Mouse (Mus musculus) adrenal gland, adult (tissue): ENCODE data around the gene Slc25a23.

Experiments used
- DNase-seq, 2 experiments: peaks; one replicate each; pipeline ENCODE4 v3.0.0; 2022 to 2023; ENCODE audit warnings: low spot score in 1 of 2; ENCODE audit not compliant: inconsistent age in 2 of 2

The Slc25a23 gene

GRCm38 (mm10) chr17:57059486-57059977, at the start of gene Slc25a23:
Gene Slc25a23 (minus strand): TSS chr17:57059863.
- DNase-seq = peak; percentile 80 to 88

GRCm38 (mm10) chr17:57108666-57109171, 49.1 kb upstream of the Slc25a23 start:
- DNase-seq = peak in 1 of 2 experiments; percentile 50

- no peak for DNase-seq
These were observed 48.5 kb upstream of the Slc25a23 start for GRCm38 (mm10) chr17:57108040-57108665.

GRCm38 (mm10) chr17:57107064-57107463, 47.4 kb upstream of the Slc25a23 start:
- no peak for DNase-seq

GRCm38 (mm10) chr17:57106035-57106368, 46.3 kb upstream of the Slc25a23 start:
- DNase-seq = no peak

GRCm38 (mm10) chr17:57105181-57106034, 45.7 kb upstream of the Slc25a23 start, which contains the start of gene Tnfsf9:
Gene Tnfsf9 (plus strand): TSS chr17:57105325.
- peak in 1 of 2 experiments; percentile 62 for DNase-seq

GRCm38 (mm10) chr17:57104496-57104895, 44.8 kb upstream of the Slc25a23 start:
- DNase-seq = no peak

GRCm38 (mm10) chr17:57102276-57102675, 42.6 kb upstream of the Slc25a23 start:
- no peak for DNase-seq

- no peak for DNase-seq
These were observed 40.1 kb upstream of the Slc25a23 start for GRCm38 (mm10) chr17:57099629-57100325.

GRCm38 (mm10) chr17:57098321-57098720, 38.7 kb upstream of the Slc25a23 start:
- no peak for DNase-seq

- DNase-seq = peak; percentile 83 to 94
These were observed 36.9 kb upstream of the Slc25a23 start for GRCm38 (mm10) chr17:57096623-57096920.

GRCm38 (mm10) chr17:57095855-57096622, 36.4 kb upstream of the Slc25a23 start:
- DNase-seq = peak; percentile 51 to 75

GRCm38 (mm10) chr17:57094222-57094621, 34.6 kb upstream of the Slc25a23 start:
- peak in 1 of 2 experiments; percentile 55 for DNase-seq

- peak in 1 of 2 experiments; percentile 51 for DNase-seq
These were observed 27.6 kb upstream of the Slc25a23 start, which contains the start of gene Tubb4a for GRCm38 (mm10) chr17:57087049-57087832. Gene Tubb4a (minus strand): TSS chr17:57087782.

GRCm38 (mm10) chr17:57085970-57086757, 26.5 kb upstream of the Slc25a23 start:
- no peak for DNase-seq

GRCm38 (mm10) chr17:57082481-57082880, 22.8 kb upstream of the Slc25a23 start:
- DNase-seq = no peak

GRCm38 (mm10) chr17:57081234-57081842, 21.7 kb upstream of the Slc25a23 start:
- DNase-seq = no peak

- DNase-seq = no peak
These were observed 20.3 kb upstream of the Slc25a23 start for GRCm38 (mm10) chr17:57079919-57080318.

- DNase-seq = no peak
These were observed 18.7 kb upstream of the Slc25a23 start, which contains the start of gene Dennd1c for GRCm38 (mm10) chr17:57078336-57078735. Gene Dennd1c (minus strand): TSS chr17:57078514.
